Mouse (Mus musculus) heart, postnatal 36 days (tissue): Measurements from ENCODE around the gene Dcpp3. TPM values are rescaled to one million over a fixed set of nuclear protein-coding genes. Genes with fewer than 3 reads are reported as not detected.

Source experiments
- DNase-seq, 2 experiments: peaks; one replicate each; pipeline ENCODE4 v3.0.0; 2021 to 2022
- intact Hi-C: fragments of 180-260 bp; cut with DNase I; formaldehyde crosslinking; loops from one replicate; pipeline ENCODE4 v1.15.1; 2025
- total RNA-seq, 2 experiments: library from RNA; stranded (reverse); gene quantifications; 2 replicates each; pipeline ENCODE4 v1.2.3; 2021

Gene Dcpp3
- total RNA-seq, 2 experiments from 2014 or later = not detected

DNA sequence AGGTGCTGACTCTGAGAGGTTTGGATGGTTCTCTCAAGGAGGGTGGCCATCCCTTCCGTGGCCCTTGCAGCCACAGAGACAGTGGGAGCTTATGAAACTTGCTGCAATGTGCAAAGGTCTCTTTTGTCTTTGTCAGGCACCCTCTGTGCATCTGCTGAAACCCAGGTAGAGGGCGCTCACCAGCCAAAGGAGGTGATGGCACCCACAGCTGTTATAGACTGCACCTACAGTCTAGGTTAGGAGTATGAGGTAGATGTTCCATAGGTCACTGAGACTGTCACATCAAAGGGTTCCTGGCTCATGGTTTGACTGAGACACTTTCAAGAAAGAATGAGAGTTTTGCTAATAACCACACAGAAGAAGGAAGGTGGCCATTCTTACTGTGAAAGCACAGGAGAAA, 51.5 kb downstream of the Dcpp3 start:
- no peak for DNase-seq
- intact Hi-C loops = loop anchor here (2.0 to 5.0 kb wide), 2 partner anchors 24 to 49 kb away; no protein-coding TSS in a partner anchor

Other genes starting within 250 kb of the Dcpp3 start
- gene Hcfc1r1, start 243.9 kb upstream of the Dcpp3 start, total RNA-seq = 100 to 1,000 TPM; 196 to 206 TPM
- gene Thoc6, start 243.6 kb upstream of the Dcpp3 start, total RNA-seq = 10 to 100 TPM; 11.6 to 11.7 TPM
- 100 to 1,000 TPM in 1 of 2 experiments, 10 to 100 TPM in 1; 59.4 to 101 TPM for gene Tnfrsf12a, start 240.0 kb upstream of the Dcpp3 start, total RNA-seq
- gene Cldn6, start 238.2 kb upstream of the Dcpp3 start, total RNA-seq = not detected
- gene Cldn9, start 233.4 kb upstream of the Dcpp3 start, total RNA-seq = not detected
- not detected for gene 1520401A03Rik, start 194.7 kb upstream of the Dcpp3 start, total RNA-seq
- gene Pkmyt1, start 191.1 kb upstream of the Dcpp3 start, total RNA-seq = 1 to 10 TPM; 1.2 to 1.6 TPM
- 10 to 100 TPM; 20.0 to 28.5 TPM for gene Paqr4, start 176.6 kb upstream of the Dcpp3 start, total RNA-seq
- not detected for gene Kremen2, start 171.6 kb upstream of the Dcpp3 start, total RNA-seq
- gene Flywch1, start 145.9 kb upstream of the Dcpp3 start, total RNA-seq = 10 to 100 TPM; 31.8 to 33.3 TPM
- under 1 TPM; 0.78 to 0.81 TPM for gene Flywch2, start 131.4 kb upstream of the Dcpp3 start, total RNA-seq
- 100 to 1,000 TPM; 154 to 159 TPM for gene Srrm2, start 126.9 kb upstream of the Dcpp3 start, total RNA-seq
- 100 to 1,000 TPM; 345 to 363 TPM for gene Elob, start 88.3 kb upstream of the Dcpp3 start, total RNA-seq
- gene Prss33, start 81.4 kb upstream of the Dcpp3 start, total RNA-seq = not detected
- not detected for gene Prss32, start 73.6 kb upstream of the Dcpp3 start, total RNA-seq
- gene Prss41, start 73.3 kb upstream of the Dcpp3 start, total RNA-seq = not detected
- not detected for gene Prss21, start 49.4 kb upstream of the Dcpp3 start, total RNA-seq
- gene Dcpp1, start 36.6 kb upstream of the Dcpp3 start, total RNA-seq = not detected
- not detected for gene Dcpp2, start 36.6 kb upstream of the Dcpp3 start, total RNA-seq
- gene Sbp, start 24.2 kb downstream of the Dcpp3 start, total RNA-seq = not detected
- gene Sbpl, start 37.8 kb downstream of the Dcpp3 start, total RNA-seq = not detected
- not detected for gene Prss30, start 63.1 kb downstream of the Dcpp3 start, total RNA-seq
- gene Prss22, start 80.6 kb downstream of the Dcpp3 start, total RNA-seq = not detected
- not detected for gene Prss27, start 120.7 kb downstream of the Dcpp3 start, total RNA-seq
- gene Kctd5, start 156.0 kb downstream of the Dcpp3 start, total RNA-seq = 10 to 100 TPM in 1 of 2 experiments, 1 to 10 TPM in 1; 8.8 to 11.4 TPM
- gene Pdpk1, start 233.5 kb downstream of the Dcpp3 start, total RNA-seq = 10 to 100 TPM; 41.0 to 45.2 TPM
- gene Amdhd2, start 246.3 kb downstream of the Dcpp3 start, total RNA-seq = 10 to 100 TPM; 10.8 to 15.0 TPM